Mouse (Mus musculus): ENCODE measurements at regions not wholly inside any gene's neighbourhood (a gene's known extent, or its start where the extent isn't known, plus 50 kb on each side); places are given as distances from the start of the nearest gene placed in this dataset.

GRCm38 (mm10) chr12:9173680-9174079 is 143.9 kb downstream of the Ttc32 start:
- Histone ChIP-seq H3K4me3 (ENCODE audit: low read length) (no peak overlapping the region), H3K9me3 (ENCODE audit: low read length) (no peaks in the 10 kb centered on the region), H3K27me3 (ENCODE audit: insufficient read depth, low read length) (no peaks in the 10 kb centered on the region), H3K4me2 (ENCODE audit: low read depth, low read length) (no peak overlapping the region), H3K27ac (no peak overlapping the region), H3K9ac (replicated peaks; ENCODE audit: low read length) (no peak overlapping the region), H3K36me3 (ENCODE audit: insufficient read depth, low read length) (no peaks in the 10 kb centered on the region), H3K4me1 (ENCODE audit: insufficient read depth, low read length) (no peaks in the 10 kb centered on the region)
- WGBS = 17% methylated on average over 1 of the region's 1 CpGs
- ATAC-seq (no peak), DNase-seq (ENCODE audit: low spot score) (no peak)
- no peak for TF ChIP-seq CTCF (IDR thresholded peaks at IDR 0.05; ENCODE audit: low read depth)

DNA sequence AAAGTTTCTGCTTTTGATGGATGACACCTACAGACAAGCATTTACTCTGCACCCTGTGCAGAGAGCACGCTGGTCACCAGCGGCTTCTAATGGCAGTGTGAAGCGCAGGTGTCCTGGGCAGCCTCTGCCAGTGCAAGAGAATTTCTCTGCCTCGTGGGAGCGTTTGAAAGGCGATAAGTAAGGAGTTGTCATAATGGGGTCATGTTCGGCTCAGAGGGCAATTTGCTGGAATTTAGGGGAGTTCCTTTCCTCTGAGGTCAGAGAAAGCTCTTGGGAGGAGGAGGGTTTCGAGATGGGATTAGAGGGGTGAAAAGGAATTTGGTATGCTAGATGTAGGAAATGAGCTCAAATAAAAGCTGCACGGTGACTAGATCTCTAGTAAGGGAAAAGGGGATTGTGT is 144.5 kb downstream of the Ttc32 start:
- ATAC-seq (no peak), DNase-seq (ENCODE audit: low spot score) (no peak)
- Histone ChIP-seq H3K27ac (no peak overlapping the region), H3K9me3 (ENCODE audit: low read length) (no peaks in the 10 kb centered on the region), H3K27me3 (ENCODE audit: insufficient read depth, low read length) (no peaks in the 10 kb centered on the region), H3K9ac (replicated peaks; ENCODE audit: low read length) (no peak overlapping the region), H3K4me1 (ENCODE audit: insufficient read depth, low read length) (no peaks in the 10 kb centered on the region), H3K4me3 (ENCODE audit: low read length) (no peak overlapping the region), H3K4me2 (ENCODE audit: low read depth, low read length) (no peak overlapping the region), H3K36me3 (ENCODE audit: insufficient read depth, low read length) (no peaks in the 10 kb centered on the region)
- TF ChIP-seq CTCF (IDR thresholded peaks at IDR 0.05; ENCODE audit: low read depth) = no peak
- 63% methylated on average over 9 of the region's 9 CpGs for WGBS

- Histone ChIP-seq H3K9me3 (ENCODE audit: low read length) (no peaks in the 10 kb centered on the region), H3K27ac (no peak overlapping the region), H3K36me3 (ENCODE audit: insufficient read depth, low read length) (no peaks in the 10 kb centered on the region), H3K4me1 (ENCODE audit: insufficient read depth, low read length) (no peaks in the 10 kb centered on the region), H3K4me3 (ENCODE audit: low read length) (no peak overlapping the region), H3K27me3 (ENCODE audit: insufficient read depth, low read length) (no peaks in the 10 kb centered on the region), H3K9ac (replicated peaks; ENCODE audit: low read length) (no peak overlapping the region), H3K4me2 (ENCODE audit: low read depth, low read length) (no peak overlapping the region)
- ATAC-seq (no peak), DNase-seq (ENCODE audit: low spot score) (no peak)
- no peak for TF ChIP-seq CTCF (IDR thresholded peaks at IDR 0.05; ENCODE audit: low read depth)
- WGBS = 73% methylated on average over 2 of the region's 2 CpGs
These were observed 146.4 kb downstream of the Ttc32 start for GRCm38 (mm10) chr12:9176198-9176597.

DNA sequence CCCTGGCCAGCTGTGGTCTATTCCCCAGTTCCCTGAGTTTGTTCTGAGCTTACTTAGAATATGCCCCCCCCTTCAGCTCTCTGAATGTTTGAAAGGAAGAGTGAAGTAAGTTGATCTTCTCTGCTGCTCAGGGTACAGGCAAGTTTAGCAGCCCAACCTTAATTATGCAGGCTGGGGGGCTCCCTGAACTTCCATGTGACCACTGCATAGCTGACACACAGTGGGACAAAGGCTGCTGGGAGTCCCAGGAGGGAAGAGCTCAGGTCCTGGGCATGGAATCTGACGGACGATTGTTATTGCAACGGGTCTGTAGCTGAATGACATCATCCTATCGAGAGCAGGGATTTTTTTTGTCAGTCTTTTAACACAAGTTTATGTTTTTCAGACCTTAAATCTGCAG is 148.8 kb downstream of the Ttc32 start:
- no peak for ATAC-seq

GRCm38 (mm10) chr12:9180677-9181076 is 150.9 kb downstream of the Ttc32 start:
- Histone ChIP-seq H3K27me3 (ENCODE audit: insufficient read depth, low read length) (no peaks in the 10 kb centered on the region), H3K27ac (no peak overlapping the region), H3K36me3 (ENCODE audit: insufficient read depth, low read length) (no peaks in the 10 kb centered on the region), H3K4me1 (ENCODE audit: insufficient read depth, low read length) (no peaks in the 10 kb centered on the region), H3K9ac (replicated peaks; ENCODE audit: low read length) (no peak overlapping the region), H3K4me3 (ENCODE audit: low read length) (no peak overlapping the region), H3K4me2 (ENCODE audit: low read depth, low read length) (no peak overlapping the region), H3K9me3 (ENCODE audit: low read length) (no peaks in the 10 kb centered on the region)
- 71% methylated on average over 4 of the region's 4 CpGs for WGBS
- no peak for ATAC-seq
- TF ChIP-seq CTCF (IDR thresholded peaks at IDR 0.05; ENCODE audit: low read depth) = no peak
- DNase-seq (ENCODE audit: low spot score) = no peak

More for the DNA sequence above, 148.8 kb downstream of the Ttc32 start:
- no peaks in the 10 kb centered on the region for H3K9me3 ChIP-seq (ENCODE audit: low read length)
- 66% methylated on average over 4 of the region's 4 CpGs for WGBS
- no peak overlapping the region for H3K4me3 ChIP-seq (ENCODE audit: low read length)
- no peak overlapping the region for H3K4me2 ChIP-seq (ENCODE audit: low read depth, low read length)
- no peaks in the 10 kb centered on the region for H3K27me3 ChIP-seq (ENCODE audit: insufficient read depth, low read length)
- no peaks in the 10 kb centered on the region for H3K36me3 ChIP-seq (ENCODE audit: insufficient read depth, low read length)
- no peaks in the 10 kb centered on the region for H3K4me1 ChIP-seq (ENCODE audit: insufficient read depth, low read length)
- H3K27ac ChIP-seq = no peak overlapping the region
- DNase-seq (ENCODE audit: low spot score) = no peak
- H3K9ac ChIP-seq (replicated peaks; ENCODE audit: low read length) = no peak overlapping the region
- no peak for TF ChIP-seq CTCF (IDR thresholded peaks at IDR 0.05; ENCODE audit: low read depth)

GRCm38 (mm10) chr12:9191721-9192120 is 161.9 kb downstream of the Ttc32 start:
- DNase-seq (ENCODE audit: low spot score) (no peak), ATAC-seq (no peak)
- Histone ChIP-seq H3K36me3 (ENCODE audit: insufficient read depth, low read length) (no peaks in the 10 kb centered on the region), H3K4me1 (ENCODE audit: insufficient read depth, low read length) (no peaks in the 10 kb centered on the region), H3K4me3 (ENCODE audit: low read length) (no peak overlapping the region), H3K27me3 (ENCODE audit: insufficient read depth, low read length) (no peaks in the 10 kb centered on the region), H3K27ac (no peak overlapping the region), H3K9ac (replicated peaks; ENCODE audit: low read length) (no peak overlapping the region), H3K9me3 (ENCODE audit: low read length) (no peaks in the 10 kb centered on the region), H3K4me2 (ENCODE audit: low read depth, low read length) (no peak overlapping the region)
- TF ChIP-seq CTCF (IDR thresholded peaks at IDR 0.05; ENCODE audit: low read depth) = no peak
- WGBS = 74% methylated on average over 5 of the region's 5 CpGs

GRCm38 (mm10) chr12:9199321-9199720 is 169.5 kb downstream of the Ttc32 start:
- TF ChIP-seq CTCF (IDR thresholded peaks at IDR 0.05; ENCODE audit: low read depth) = no peak
- ATAC-seq (no peak), DNase-seq (ENCODE audit: low spot score) (peak; percentile 33)
- H3K4me2 ChIP-seq (ENCODE audit: low read depth, low read length) = no peak overlapping the region
- H3K4me3 ChIP-seq (ENCODE audit: low read length) = no peak overlapping the region
- no peak overlapping the region for H3K9ac ChIP-seq (replicated peaks; ENCODE audit: low read length)
- H3K36me3 ChIP-seq (ENCODE audit: insufficient read depth, low read length) = no peaks in the 10 kb centered on the region
- no peak overlapping the region for H3K27ac ChIP-seq
- H3K27me3 ChIP-seq (ENCODE audit: insufficient read depth, low read length) = no peaks in the 10 kb centered on the region
- WGBS = 82% methylated on average over 2 of the region's 2 CpGs
- H3K4me1 ChIP-seq (ENCODE audit: insufficient read depth, low read length) = no peaks in the 10 kb centered on the region
- no peaks in the 10 kb centered on the region for H3K9me3 ChIP-seq (ENCODE audit: low read length)

Measured in hindbrain, postnatal 0 days (tissue).